Mouse (Mus musculus) layer of hippocampus, postnatal 14 days (tissue): Measurements from ENCODE around the gene Mycs. TPM values are rescaled to one million over a fixed set of nuclear protein-coding genes. Genes with fewer than 3 reads are reported as not detected.

Experiments used
- DNase-seq, 2 experiments: peaks; one replicate each; pipeline ENCODE4 v3.0.0; 2021 to 2022; ENCODE audit warnings: low spot score in 2 of 2, mixed read lengths in 1 of 2
- long read RNA-seq, 2 experiments: library from polyadenylated mRNA; stranded (forward); transcript quantifications; one replicate each; pipeline ENCODE4 v2.0.0; 2021
- total RNA-seq, 2 experiments: library from RNA; stranded (reverse); gene quantifications; 2 replicates each; pipeline ENCODE4 v1.2.3; 2021

Mycs gene
- total RNA-seq: not detected
- long read RNA-seq, experiment 1: 0 reads
- long read RNA-seq, experiment 2: 0 reads

- DNase-seq: no peak
Observed at GRCm38 (mm10) chrX:5469165-5469564, at the start of gene Mycs. Gene Mycs (minus strand): TSS chrX:5469265.

GRCm38 (mm10) chrX:5468022-5468421 lies 1.0 kb downstream of the Mycs start:
- peak; percentile 1 to 6 for DNase-seq

Other genes starting within 250 kb of the Mycs start
- not detected for gene Btbd35f7, start 199.8 kb upstream of the Mycs start, total RNA-seq